Mouse (Mus musculus) C2C12 (cell line): ENCODE measurements around the gene Pdxk.

Experiments
- CTCF ChIP-seq: IDR thresholded peaks from one replicate; pipeline ENCODE4 v1.5.1; 2011; ENCODE audit not compliant: control insufficient read depth, insufficient read depth, insufficient read length
- MAX ChIP-seq: IDR thresholded peaks from one replicate; pipeline ENCODE4 v1.6.1; 2011; ENCODE audit warnings: mild to moderate bottlenecking, control low read depth

GRCm38 (mm10) chr10:78476821-78477220 is 12.0 kb upstream of the Pdxk start:
- no peak for TF ChIP-seq CTCF
- TF ChIP-seq MAX = no peak
